Mouse (Mus musculus): Measurements from ENCODE around the gene Spag7. TPM values are rescaled to one million over a fixed set of nuclear protein-coding genes. Genes with fewer than 3 reads are reported as not detected.

Gene Spag7
- polyA plus RNA-seq, 1 experiment = not detected

DNA sequence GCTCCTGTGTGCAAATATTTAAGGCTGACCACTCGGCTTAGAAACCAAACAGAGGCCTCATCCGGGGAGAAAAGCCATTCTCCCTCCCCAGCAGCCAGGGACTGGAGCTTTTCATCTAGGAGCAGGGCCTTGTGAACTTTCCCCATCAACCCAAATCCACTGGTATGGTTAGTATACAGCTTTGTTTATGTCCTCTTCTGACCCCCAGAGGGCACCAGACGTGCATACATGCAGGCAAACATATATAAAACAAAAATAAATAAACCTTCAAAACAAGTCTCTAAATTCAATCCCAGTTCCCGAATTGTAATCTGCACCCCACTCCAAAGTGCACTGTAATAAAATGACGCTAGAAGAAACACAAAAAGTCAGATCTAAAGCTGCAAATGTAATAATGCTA lies 39.7 kb downstream of the Spag7 start:
- H3K4me1 ChIP-seq (ENCODE audit: control insufficient read depth, insufficient read depth, low read length) = no peaks in the 10 kb centered on the region
- WGBS = 51% methylated on average over 5 of the region's 5 CpGs
- TF ChIP-seq POLR2A (IDR thresholded peaks at IDR 0.05; ENCODE audit: insufficient read depth, low read depth, low read length) (no peak), CTCF (IDR thresholded peaks at IDR 0.05; ENCODE audit: insufficient read depth, low read depth, low read length) (no peak)

DNA sequence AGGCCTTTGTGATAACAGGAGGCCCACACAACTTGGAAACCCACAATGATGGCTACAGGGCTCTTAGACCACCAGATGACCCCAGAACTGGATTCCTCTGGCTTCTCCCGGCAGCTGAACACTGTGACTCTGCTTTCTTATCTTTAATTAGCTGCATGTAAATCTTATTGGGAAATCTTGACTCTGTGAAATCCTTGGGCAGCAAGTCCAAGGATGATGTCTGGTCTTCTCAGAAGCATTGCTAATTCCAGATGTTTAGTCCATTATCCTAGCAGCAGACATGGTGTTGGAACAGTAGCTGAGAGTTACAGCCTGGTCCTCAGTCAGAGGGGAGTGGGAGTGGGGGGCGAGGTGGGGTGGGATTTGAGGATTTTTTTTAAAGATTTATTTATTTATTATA lies 40.8 kb downstream of the Spag7 start:
- H3K4me1 ChIP-seq (ENCODE audit: control insufficient read depth, insufficient read depth, low read length) = no peaks in the 10 kb centered on the region

More for the DNA sequence above, 39.7 kb downstream of the Spag7 start:
- Histone ChIP-seq H3K27ac (ENCODE audit: insufficient read depth, low read depth, low read length) (no peak overlapping the region), H3K4me3 (ENCODE audit: insufficient read depth, low read depth, low read length) (no peak overlapping the region)

DNA sequence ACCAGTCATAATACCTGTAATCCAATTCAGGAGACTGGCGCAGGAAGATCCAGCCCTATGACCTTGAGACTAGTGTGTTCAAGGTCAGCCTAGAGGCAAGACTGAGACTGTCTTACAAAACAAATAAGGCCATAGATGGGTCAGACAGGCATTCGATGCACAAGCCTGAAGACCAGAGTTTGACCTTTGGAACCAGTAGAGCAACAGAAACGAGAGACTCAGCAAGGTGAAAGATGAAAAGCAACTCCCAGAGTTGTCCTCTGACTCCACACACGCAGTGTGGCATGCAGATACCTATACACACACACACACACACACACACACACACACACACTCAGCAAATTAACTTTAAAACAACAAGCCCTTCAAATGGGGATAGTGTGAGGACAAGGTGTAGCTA lies 42.3 kb downstream of the Spag7 start:
- TF ChIP-seq CTCF (IDR thresholded peaks at IDR 0.05; ENCODE audit: insufficient read depth, low read depth, low read length) = no peak
- 84% methylated on average over 4 of the region's 4 CpGs for WGBS
- no peaks in the 10 kb centered on the region for H3K4me1 ChIP-seq (ENCODE audit: control insufficient read depth, insufficient read depth, low read length)
- no peak overlapping the region for H3K27ac ChIP-seq (ENCODE audit: insufficient read depth, low read depth, low read length)
- no peak overlapping the region for H3K4me3 ChIP-seq (ENCODE audit: insufficient read depth, low read depth, low read length)

More for the DNA sequence above, 40.8 kb downstream of the Spag7 start:
- no peak overlapping the region for H3K4me3 ChIP-seq (ENCODE audit: insufficient read depth, low read depth, low read length)
- H3K27ac ChIP-seq (ENCODE audit: insufficient read depth, low read depth, low read length) = no peak overlapping the region
- WGBS = 77% methylated on average over 2 of the region's 2 CpGs
- TF ChIP-seq CTCF (IDR thresholded peaks at IDR 0.05; ENCODE audit: insufficient read depth, low read depth, low read length) (no peak), POLR2A (IDR thresholded peaks at IDR 0.05; ENCODE audit: insufficient read depth, low read depth, low read length) (no peak)

DNA sequence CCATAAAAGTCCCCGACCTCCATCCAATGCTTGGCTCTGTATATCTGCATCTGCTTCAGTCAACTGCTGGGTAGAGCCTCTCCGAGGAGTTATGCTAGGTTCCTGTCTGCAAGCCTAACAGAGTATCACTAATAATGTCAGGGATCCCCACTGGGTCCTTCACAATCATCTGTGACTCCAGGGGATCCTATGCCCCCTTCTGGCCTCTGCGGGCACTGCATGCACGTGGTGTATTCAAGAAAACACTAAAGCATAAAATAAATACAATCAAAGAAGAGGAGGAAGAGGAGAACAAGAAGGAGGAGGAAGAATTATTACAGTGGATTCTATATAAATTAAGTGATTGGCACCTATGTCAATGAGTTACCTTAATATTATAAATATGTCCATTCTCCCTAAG lies 43.7 kb downstream of the Spag7 start:
- no peak for TF ChIP-seq POLR2A (IDR thresholded peaks at IDR 0.05; ENCODE audit: insufficient read depth, low read depth, low read length)
- no peak for TF ChIP-seq CTCF (IDR thresholded peaks at IDR 0.05; ENCODE audit: insufficient read depth, low read depth, low read length)
- WGBS = 32% methylated on average over 4 of the region's 4 CpGs
- Histone ChIP-seq H3K27ac (ENCODE audit: insufficient read depth, low read depth, low read length) (no peak overlapping the region), H3K4me1 (ENCODE audit: control insufficient read depth, insufficient read depth, low read length) (no peaks in the 10 kb centered on the region), H3K4me3 (ENCODE audit: insufficient read depth, low read depth, low read length) (no peak overlapping the region)

DNA sequence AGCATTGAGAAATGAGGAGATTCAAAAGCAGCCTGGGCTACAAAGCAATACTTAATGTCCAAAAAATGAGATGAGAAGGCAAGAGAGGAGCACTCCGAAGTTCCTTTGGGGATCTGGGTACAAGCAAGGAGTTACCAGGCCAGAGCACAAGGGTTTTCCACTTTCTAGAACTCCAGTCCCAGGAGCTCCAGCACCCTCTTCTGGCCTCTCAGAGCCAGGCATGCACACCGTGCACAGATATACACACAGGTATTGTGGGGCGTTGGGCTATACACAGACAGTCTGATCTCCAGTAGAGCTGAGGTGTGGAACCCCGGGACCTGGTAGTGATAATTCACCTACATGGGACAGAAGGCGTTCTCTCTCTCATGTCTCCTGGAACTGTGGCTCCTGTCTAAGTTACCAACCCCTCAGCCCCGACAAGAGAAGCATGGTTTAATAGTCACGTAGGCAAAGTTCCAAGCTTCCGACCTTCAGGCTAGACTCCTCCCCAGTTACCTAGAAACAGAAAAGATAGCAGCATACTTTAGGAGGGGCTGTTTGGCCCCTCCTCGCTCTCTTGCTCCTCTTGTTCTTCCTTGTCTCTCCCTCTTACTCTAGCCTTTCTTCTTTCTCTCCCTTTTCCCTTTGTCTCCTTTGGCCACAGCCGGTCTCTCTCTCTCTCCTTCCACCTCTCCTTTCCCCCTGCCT lies 46.0 kb downstream of the Spag7 start:
- Histone ChIP-seq H3K4me1 (ENCODE audit: control insufficient read depth, insufficient read depth, low read length) (no peaks in the 10 kb centered on the region), H3K4me3 (ENCODE audit: insufficient read depth, low read depth, low read length) (no peak overlapping the region), H3K27ac (ENCODE audit: insufficient read depth, low read depth, low read length) (no peak overlapping the region)
- 85% methylated on average over 10 of the region's 10 CpGs for WGBS
- no peak for TF ChIP-seq POLR2A (IDR thresholded peaks at IDR 0.05; ENCODE audit: insufficient read depth, low read depth, low read length)
- no peak for TF ChIP-seq CTCF (IDR thresholded peaks at IDR 0.05; ENCODE audit: insufficient read depth, low read depth, low read length)

DNA sequence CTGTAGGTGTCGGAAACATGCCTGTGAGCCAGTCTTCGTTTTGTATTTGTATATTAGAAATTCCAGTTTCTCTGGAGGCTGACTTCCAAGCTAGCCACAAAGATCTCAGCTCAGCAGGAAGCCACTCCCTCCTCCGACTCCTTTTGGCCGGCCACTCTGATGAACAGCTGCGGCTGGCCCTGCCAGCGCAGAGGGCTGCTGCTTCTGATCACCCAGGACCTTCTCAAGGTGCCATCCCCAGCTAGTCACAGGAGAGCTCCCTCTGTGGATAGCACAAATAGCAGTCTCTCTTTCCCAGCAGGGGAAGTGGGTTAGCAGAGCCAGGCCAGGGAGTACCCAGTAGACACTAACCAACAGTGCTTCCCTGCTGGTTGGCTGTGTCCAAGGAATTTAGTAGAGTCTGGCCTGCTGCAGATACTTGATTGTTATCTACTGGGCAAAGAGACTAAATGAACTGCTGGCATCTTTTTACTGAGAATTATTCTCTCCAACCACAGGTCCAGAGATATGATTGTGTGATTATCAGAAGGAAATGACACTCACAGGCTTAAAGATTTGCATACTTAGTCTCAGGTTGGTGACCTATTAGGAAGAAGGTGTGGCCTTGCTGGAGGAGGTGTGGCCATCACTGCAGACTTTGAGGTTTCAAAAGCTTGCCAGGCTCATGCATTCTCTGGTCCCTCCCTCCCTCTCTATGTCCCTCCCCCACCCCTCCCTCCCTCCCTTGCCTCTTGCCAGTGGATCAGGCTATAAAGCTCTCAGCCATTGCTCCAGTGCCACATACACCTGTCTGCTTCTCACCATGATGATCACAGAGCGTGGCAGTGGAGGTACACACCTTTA lies 47.0 kb downstream of the Spag7 start:
- Histone ChIP-seq H3K4me3 (ENCODE audit: insufficient read depth, low read depth, low read length) (no peak overlapping the region), H3K27ac (ENCODE audit: insufficient read depth, low read depth, low read length) (no peak overlapping the region), H3K4me1 (ENCODE audit: control insufficient read depth, insufficient read depth, low read length) (no peaks in the 10 kb centered on the region)
- WGBS = 50% methylated on average over 7 of the region's 7 CpGs
- TF ChIP-seq POLR2A (IDR thresholded peaks at IDR 0.05; ENCODE audit: insufficient read depth, low read depth, low read length) (no peak), CTCF (IDR thresholded peaks at IDR 0.05; ENCODE audit: insufficient read depth, low read depth, low read length) (no peak)

DNA sequence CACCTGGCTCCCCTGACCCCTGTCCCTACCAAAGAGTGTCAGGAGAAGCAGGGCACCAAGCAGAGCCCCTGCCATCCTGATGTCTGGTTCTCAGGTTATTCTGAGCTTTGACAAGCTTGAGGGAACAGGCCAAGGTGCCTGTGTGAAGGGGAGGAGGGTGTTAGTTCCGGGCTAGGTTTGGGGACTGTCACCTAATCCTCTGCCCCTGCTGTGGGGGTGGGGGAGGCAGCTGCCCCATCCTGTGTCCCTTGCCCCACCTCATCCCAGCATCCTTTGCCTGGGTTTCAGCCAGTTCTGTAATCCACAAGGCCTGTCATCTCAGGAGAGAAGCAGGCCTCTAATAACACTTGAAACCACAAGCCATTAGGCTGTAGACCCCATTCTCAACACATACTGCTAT lies 50.1 kb downstream of the Spag7 start, which contains the start of gene Chrne:
Chrne (minus strand) TSS at position 116 of the 400 bp plus-strand sequence.
- no peak within 1 kb of the TSS for H3K27ac ChIP-seq (ENCODE audit: insufficient read depth, low read depth, low read length)
- H3K4me1 ChIP-seq (ENCODE audit: control insufficient read depth, insufficient read depth, low read length) = peaks cover 11% of the 10 kb centered on the region
- WGBS = 47% methylated on average over 1 of the region's 1 CpGs
- TF ChIP-seq CTCF (IDR thresholded peaks at IDR 0.05; ENCODE audit: insufficient read depth, low read depth, low read length) (no peak), POLR2A (IDR thresholded peaks at IDR 0.05; ENCODE audit: insufficient read depth, low read depth, low read length) (no peak)
- H3K4me3 ChIP-seq (ENCODE audit: insufficient read depth, low read depth, low read length) = no peak within 1 kb of the TSS

DNA sequence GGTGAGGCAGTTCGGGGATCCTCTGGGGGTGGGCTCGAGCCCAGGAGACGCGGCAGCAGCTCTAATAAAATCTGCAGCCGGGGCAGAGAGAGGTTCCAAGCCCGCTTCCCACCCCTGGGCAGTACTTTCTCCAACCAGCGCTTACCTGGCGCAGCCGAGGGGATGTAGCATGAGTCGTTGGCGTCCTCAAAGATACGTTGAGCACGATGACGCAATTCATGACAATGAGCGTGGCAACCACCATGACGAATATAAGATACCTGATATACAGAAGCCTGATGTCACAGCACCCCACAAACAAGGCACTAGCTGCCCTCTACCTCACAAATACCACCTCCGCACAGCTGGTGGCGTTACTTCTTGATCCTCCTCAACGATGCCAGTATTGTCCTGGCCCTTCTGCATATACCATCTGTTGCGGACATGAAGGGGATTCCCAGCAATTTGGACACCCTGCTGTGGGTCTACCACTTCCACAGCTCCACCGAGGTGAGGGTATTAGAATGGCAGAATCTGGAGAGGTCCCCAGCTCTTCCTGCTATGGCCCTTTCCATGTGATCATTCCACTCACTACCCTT lies 53.6 kb downstream of the Spag7 start, which contains the start of gene 4930544D05Rik:
4930544D05Rik (plus strand) TSS at position 333 of the 578 bp plus-strand sequence.
- peaks cover 11% of the 10 kb centered on the region for H3K4me1 ChIP-seq (ENCODE audit: control insufficient read depth, insufficient read depth, low read length)
- H3K4me3 ChIP-seq (ENCODE audit: insufficient read depth, low read depth, low read length) = peak within 1 kb of the TSS; percentile 7; the same call in 1 of the 2 replicates
- H3K27ac ChIP-seq (ENCODE audit: insufficient read depth, low read depth, low read length) = no peak within 1 kb of the TSS
- TF ChIP-seq POLR2A (IDR thresholded peaks at IDR 0.05; ENCODE audit: insufficient read depth, low read depth, low read length) (no peak), CTCF (IDR thresholded peaks at IDR 0.05; ENCODE audit: insufficient read depth, low read depth, low read length) (no peak)
- WGBS = 35% methylated on average over 21 of the region's 21 CpGs

DNA sequence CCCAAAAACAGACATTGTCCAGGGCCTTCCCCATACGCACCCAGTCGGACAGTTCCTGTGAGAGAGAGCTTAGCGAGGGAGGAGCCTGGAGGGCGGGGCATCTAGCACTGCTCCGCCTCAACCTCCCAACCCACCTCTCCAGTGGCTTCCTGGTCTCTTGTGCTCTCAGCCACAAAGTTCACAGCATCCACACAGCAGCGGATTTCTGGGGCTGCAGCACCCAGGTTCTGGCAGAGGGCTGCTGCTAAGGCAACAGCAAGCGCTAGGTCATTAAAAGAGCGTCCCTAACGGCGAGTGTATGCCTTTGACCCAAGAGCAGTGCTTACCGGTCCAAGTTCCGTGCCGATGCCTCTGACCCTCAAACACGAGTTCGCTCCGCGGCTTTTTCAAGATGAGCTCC lies 54.1 kb downstream of the Spag7 start:
- TF ChIP-seq CTCF (IDR thresholded peaks at IDR 0.05; ENCODE audit: insufficient read depth, low read depth, low read length) (no peak), POLR2A (IDR thresholded peaks at IDR 0.05; ENCODE audit: insufficient read depth, low read depth, low read length) (no peak; the same call in 1 of the 2 replicates)
- peaks cover 11% of the 10 kb centered on the region for H3K4me1 ChIP-seq (ENCODE audit: control insufficient read depth, insufficient read depth, low read length)
- 13% methylated on average over 17 of the region's 17 CpGs for WGBS
- H3K27ac ChIP-seq (ENCODE audit: insufficient read depth, low read depth, low read length) = no peak overlapping the region
- peak overlapping the region; percentile 7; the same call in 1 of the 2 replicates for H3K4me3 ChIP-seq (ENCODE audit: insufficient read depth, low read depth, low read length)

Other genes starting within 250 kb of the Spag7 start
- not detected in 2 replicates for gene Arrb2, start 236.8 kb downstream of the Spag7 start, polyA plus RNA-seq (2012; ENCODE audit: insufficient read depth, insufficient read length, low replicate concordance, missing spikeins)
- gene Med11, start 217.5 kb downstream of the Spag7 start, polyA plus RNA-seq (2012; ENCODE audit: insufficient read depth, insufficient read length, low replicate concordance, missing spikeins) = not detected in 2 replicates
- not detected in 2 replicates for gene Zmynd15, start 210.0 kb downstream of the Spag7 start, polyA plus RNA-seq (2012; ENCODE audit: insufficient read depth, insufficient read length, low replicate concordance, missing spikeins)
- gene Cxcl16, start 209.4 kb downstream of the Spag7 start, polyA plus RNA-seq (2012; ENCODE audit: insufficient read depth, insufficient read length, low replicate concordance, missing spikeins) = not detected in 2 replicates
- not detected in 2 replicates for gene Tm4sf5, start 164.2 kb downstream of the Spag7 start, polyA plus RNA-seq (2012; ENCODE audit: insufficient read depth, insufficient read length, low replicate concordance, missing spikeins)
- not detected in 2 replicates for gene Vmo1, start 154.8 kb downstream of the Spag7 start, polyA plus RNA-seq (2012; ENCODE audit: insufficient read depth, insufficient read length, low replicate concordance, missing spikeins)
- gene Gltpd2, start 150.2 kb downstream of the Spag7 start, polyA plus RNA-seq (2012; ENCODE audit: insufficient read depth, insufficient read length, low replicate concordance, missing spikeins) = not detected in 2 replicates
- not detected in 2 replicates for gene Psmb6, start 144.0 kb downstream of the Spag7 start, polyA plus RNA-seq (2012; ENCODE audit: insufficient read depth, insufficient read length, low replicate concordance, missing spikeins)
- not detected in 2 replicates for gene Gm40193, start 136.5 kb downstream of the Spag7 start, polyA plus RNA-seq (2012; ENCODE audit: insufficient read depth, insufficient read length, low replicate concordance, missing spikeins)
- gene Pld2, start 129.4 kb downstream of the Spag7 start, polyA plus RNA-seq (2012; ENCODE audit: insufficient read depth, insufficient read length, low replicate concordance, missing spikeins) = not detected in 2 replicates
- gene Mink1, start 106.5 kb downstream of the Spag7 start, polyA plus RNA-seq (2012; ENCODE audit: insufficient read depth, insufficient read length, low replicate concordance, missing spikeins) = 190 TPM in 1 of 2 replicates, not detected in the other
- not detected in 2 replicates for gene 4930544D05Rik, start 53.6 kb downstream of the Spag7 start, polyA plus RNA-seq (2012; ENCODE audit: insufficient read depth, insufficient read length, low replicate concordance, missing spikeins)
- gene Chrne, start 50.2 kb downstream of the Spag7 start, polyA plus RNA-seq (2012; ENCODE audit: insufficient read depth, insufficient read length, low replicate concordance, missing spikeins) = not detected in 2 replicates
- not detected in 2 replicates for gene Gp1ba, start 30.3 kb downstream of the Spag7 start, polyA plus RNA-seq (2012; ENCODE audit: insufficient read depth, insufficient read length, low replicate concordance, missing spikeins)
- gene Rnf167, start 22.2 kb downstream of the Spag7 start, polyA plus RNA-seq (2012; ENCODE audit: insufficient read depth, insufficient read length, low replicate concordance, missing spikeins) = not detected in 2 replicates
- gene Slc25a11, start 21.9 kb downstream of the Spag7 start, polyA plus RNA-seq (2012; ENCODE audit: insufficient read depth, insufficient read length, low replicate concordance, missing spikeins) = not detected in 2 replicates
- 496 and 550 TPM in 2 replicates for gene Pfn1, start 14.8 kb downstream of the Spag7 start, polyA plus RNA-seq (2012; ENCODE audit: insufficient read depth, insufficient read length, low replicate concordance, missing spikeins)
- gene Eno3, start 12.2 kb downstream of the Spag7 start, polyA plus RNA-seq (2012; ENCODE audit: insufficient read depth, insufficient read length, low replicate concordance, missing spikeins) = not detected in 2 replicates
- not detected in 2 replicates for gene Camta2, start 18.7 kb upstream of the Spag7 start, polyA plus RNA-seq (2012; ENCODE audit: insufficient read depth, insufficient read length, low replicate concordance, missing spikeins)
- gene Inca1, start 30.7 kb upstream of the Spag7 start, polyA plus RNA-seq (2012; ENCODE audit: insufficient read depth, insufficient read length, low replicate concordance, missing spikeins) = not detected in 2 replicates
- gene Kif1c, start 31.1 kb upstream of the Spag7 start, polyA plus RNA-seq (2012; ENCODE audit: insufficient read depth, insufficient read length, low replicate concordance, missing spikeins) = not detected in 2 replicates
- gene Zfp3, start 94.8 kb upstream of the Spag7 start, polyA plus RNA-seq (2012; ENCODE audit: insufficient read depth, insufficient read length, low replicate concordance, missing spikeins) = not detected in 2 replicates
- not detected in 2 replicates for gene Scimp, start 143.2 kb upstream of the Spag7 start, polyA plus RNA-seq (2012; ENCODE audit: insufficient read depth, insufficient read length, low replicate concordance, missing spikeins)
- gene Rabep1, start 175.4 kb upstream of the Spag7 start, polyA plus RNA-seq (2012; ENCODE audit: insufficient read depth, insufficient read length, low replicate concordance, missing spikeins) = not detected in 2 replicates